Mouse (Mus musculus) lung, adult 2 months (tissue): ENCODE measurements around the gene Wbp1.

ENCODE experiments used
- CTCF ChIP-seq: fragments of 200-500 bp; IDR thresholded peaks from 2 replicates; pipeline ENCODE4 v1.5.1; 2011; ENCODE audit warnings: mild to moderate bottlenecking, low read length, control low read depth; ENCODE audit not compliant: insufficient read depth
- POLR2A ChIP-seq: fragments of 200-500 bp; IDR thresholded peaks from 2 replicates; pipeline ENCODE4 v1.6.1; 2011; ENCODE audit warnings: low read depth, mild to moderate bottlenecking, control low read depth, low read length, borderline replicate concordance; ENCODE audit errors: extremely low read depth

DNA sequence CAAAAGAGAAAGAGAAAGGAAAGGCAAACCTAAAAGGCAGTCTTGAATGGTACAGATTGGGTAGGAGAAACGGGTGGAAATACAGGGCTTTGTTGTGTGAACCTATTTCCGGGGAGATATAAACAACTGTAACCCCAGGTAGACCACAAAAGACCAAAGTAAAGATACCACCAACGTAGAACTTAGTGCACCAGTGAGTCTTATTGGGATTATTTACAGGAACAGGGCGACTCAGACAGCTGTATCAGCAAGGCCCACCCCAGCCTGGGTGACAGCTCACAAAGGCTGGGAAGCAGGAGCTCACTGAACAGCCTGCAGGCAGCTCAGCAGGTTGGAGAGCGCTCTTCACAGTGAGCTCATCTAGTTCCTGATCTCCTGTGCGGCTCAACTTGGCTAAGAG, 25.4 kb downstream of the Wbp1 start:
- no peak for TF ChIP-seq CTCF
- no peak for TF ChIP-seq POLR2A
